Mouse (Mus musculus) heart, embryonic 12.5 days (tissue): Measurements from ENCODE around the gene Gast. TPM values are rescaled to one million over a fixed set of nuclear protein-coding genes. Genes with fewer than 3 reads are reported as not detected.
"Not testable (repeated sequence)": the region's sequence is repeated elsewhere in the genome, so short reads cannot be mapped to it uniquely, and the experiment has no call there.

ENCODE experiments used
- ATAC-seq: fragments of 200-750 bp; cut with Nextera tagmentation; 2 replicates; pipeline ENCODE4 v1.8.0; 2017; ENCODE audit warnings: moderate TSS enrichment, moderate library complexity; ENCODE audit not compliant: insufficient number of reproducible peaks, low FRiP score
- H3K27ac ChIP-seq: fragments of 300-500 bp; sonication (generic); 2 replicates; pipeline ENCODE4 v1.5.1; 2016; ENCODE audit warnings: mild to moderate bottlenecking, moderate library complexity; ENCODE audit not compliant: poor library complexity, severe bottlenecking
- H3K27me3 ChIP-seq: fragments of 300-500 bp; sonication (generic); replicated peaks from 2 replicates; pipeline ENCODE4 v1.6.1; 2016; ENCODE audit warnings: mild to moderate bottlenecking, moderate library complexity
- H3K36me3 ChIP-seq: fragments of 300-500 bp; sonication (generic); 2 replicates; pipeline ENCODE4 v1.6.1; 2016; ENCODE audit warnings: mild to moderate bottlenecking, moderate library complexity
- H3K4me1 ChIP-seq: fragments of 300-500 bp; sonication (generic); replicated peaks from 2 replicates; pipeline ENCODE4 v1.6.1; 2016; ENCODE audit warnings: mild to moderate bottlenecking
- H3K4me2 ChIP-seq: fragments of 300-500 bp; sonication (generic); 2 replicates; pipeline ENCODE4 v1.6.1; 2016; ENCODE audit warnings: mild to moderate bottlenecking, moderate library complexity
- H3K4me3 ChIP-seq: fragments of 300-500 bp; sonication (generic); 2 replicates; pipeline ENCODE4 v1.5.1; 2016; ENCODE audit warnings: mild to moderate bottlenecking
- H3K9ac ChIP-seq: fragments of 300-500 bp; sonication (generic); 2 replicates; pipeline ENCODE4 v1.6.1; 2016; ENCODE audit warnings: mild to moderate bottlenecking, moderate library complexity
- H3K9me3 ChIP-seq: fragments of 300-500 bp; sonication (generic); replicated peaks from 2 replicates; pipeline ENCODE4 v1.6.1; 2016; ENCODE audit warnings: mild to moderate bottlenecking, moderate library complexity
- WGBS: fragments of 180-500 bp; shearing (Covaris S2); methylation state at CpG from one replicate; pipeline ENCODE4 v1.1.7; 2016; 5-methylcytosine and 5-hydroxymethylcytosine counted together
- polyA plus RNA-seq: library from polyadenylated mRNA; unstranded; fragments of >200 nt; fragmentation: Nextera tagmentation; extraction: Ambion mirVana; gene quantifications from 2 replicates; pipeline ENCODE4 v1.2.1, GENCODE M21; 2016

Gast gene
- polyA plus RNA-seq, 1 experiment from 2014 or later, result not detected

DNA sequence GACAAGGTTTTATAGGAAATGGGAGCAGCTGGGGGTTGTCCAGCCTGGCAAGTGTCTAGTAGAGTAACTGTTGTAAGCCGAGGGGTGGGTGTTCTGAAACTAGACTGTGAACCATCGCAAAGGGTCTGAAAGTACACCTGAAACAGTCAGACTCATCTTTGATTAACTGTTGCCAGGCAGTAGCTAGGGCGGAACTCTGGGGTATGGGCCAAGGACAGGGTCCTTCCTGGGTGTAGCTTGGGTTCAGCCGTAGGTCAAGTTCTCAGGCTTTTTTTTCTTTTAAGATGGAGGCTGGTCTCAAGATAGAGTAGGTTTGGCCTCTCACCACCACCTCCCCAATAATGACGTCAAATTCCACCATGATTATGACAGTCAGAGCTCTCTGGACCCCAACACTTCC lies 26.3 kb upstream of the Gast start:
- no peak overlapping the region for H3K4me3 ChIP-seq
- H3K9me3 ChIP-seq, result no peaks in the 10 kb centered on the region
- WGBS, result 85% methylated on average over 5 of the region's 5 CpGs
- H3K27me3 ChIP-seq, result no peaks in the 10 kb centered on the region
- no peak overlapping the region for H3K9ac ChIP-seq
- no peaks in the 10 kb centered on the region for H3K36me3 ChIP-seq
- no peak overlapping the region for H3K4me2 ChIP-seq
- ATAC-seq, result no peak
- H3K27ac ChIP-seq, result no peak overlapping the region
- peaks cover 9% of the 10 kb centered on the region for H3K4me1 ChIP-seq

DNA sequence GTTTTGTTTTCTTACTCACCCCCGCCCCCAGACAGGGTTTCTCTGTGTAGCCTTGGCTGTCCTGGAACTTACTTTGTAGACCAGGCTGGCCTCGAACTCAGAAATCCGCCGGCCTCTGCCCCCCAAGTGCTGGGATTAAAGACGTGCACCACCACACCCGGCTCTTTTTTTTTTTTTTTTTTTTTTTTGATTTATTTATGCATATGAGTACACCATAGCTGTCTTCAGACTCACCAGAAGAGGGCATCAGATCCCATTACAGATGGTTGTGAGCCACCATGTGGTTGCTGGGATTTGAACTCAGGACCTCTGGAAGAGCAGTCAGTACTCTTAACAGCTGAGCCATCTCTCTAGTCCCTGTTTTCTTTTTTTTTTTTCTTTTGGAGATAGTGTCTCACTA lies 25.5 kb upstream of the Gast start:
- not testable (repeated sequence) for H3K9ac ChIP-seq, H3K9me3 ChIP-seq, H3K4me2 ChIP-seq, ATAC-seq, H3K27ac ChIP-seq, H3K4me1 ChIP-seq, H3K27me3 ChIP-seq, H3K4me3 ChIP-seq, H3K36me3 ChIP-seq
- 85% methylated on average over 6 of the region's 6 CpGs for WGBS

GRCm38 (mm10) chr11:100311656-100312055 lies 22.6 kb upstream of the Gast start:
- Histone ChIP-seq H3K27ac (peak overlapping the region; percentile 78), H3K9me3 (no peaks in the 10 kb centered on the region), H3K4me3 (no peak overlapping the region), H3K27me3 (no peaks in the 10 kb centered on the region), H3K36me3 (no peaks in the 10 kb centered on the region), H3K4me2 (peak overlapping the region; percentile 13; the same call in 1 of the 2 replicates), H3K4me1 (peaks cover 9% of the 10 kb centered on the region), H3K9ac (no peak overlapping the region)
- WGBS, result 50% methylated on average over 1 of the region's 1 CpGs
- ATAC-seq, result no peak

DNA sequence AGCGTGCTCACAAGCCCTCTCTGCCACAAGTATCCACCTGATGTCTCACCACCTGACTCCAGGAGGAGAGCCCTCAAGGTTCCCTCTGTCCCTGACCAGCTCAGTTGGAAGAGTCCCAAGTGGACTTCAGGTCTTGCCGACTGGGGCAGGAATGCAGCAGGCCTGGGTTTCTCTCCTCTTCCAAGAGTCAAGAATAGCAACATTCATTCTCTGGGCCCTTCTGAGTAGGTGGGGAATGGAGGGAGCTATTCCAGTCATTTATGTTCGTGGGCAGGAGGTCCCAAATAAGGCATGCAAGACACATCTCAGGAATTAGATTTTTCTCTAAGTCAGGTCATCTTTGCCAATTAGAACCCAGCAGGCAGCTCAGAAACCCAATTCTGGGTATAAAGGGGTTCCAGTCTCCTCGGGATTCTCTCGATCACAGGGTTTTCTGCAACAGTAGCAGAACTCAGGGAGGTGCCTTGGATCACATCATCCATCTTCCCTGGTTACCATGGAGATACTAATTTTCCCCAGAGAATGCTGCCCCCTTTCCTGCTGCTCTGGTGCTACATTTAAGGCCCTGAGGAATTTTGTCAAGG lies 22.0 kb upstream of the Gast start:
- ATAC-seq, result no peak
- H3K4me3 ChIP-seq, result no peak overlapping the region
- H3K27ac ChIP-seq, result peak overlapping the region; percentile 78
- H3K9me3 ChIP-seq, result no peaks in the 10 kb centered on the region
- peak overlapping the region; percentile 13; the same call in 1 of the 2 replicates for H3K4me2 ChIP-seq
- H3K4me1 ChIP-seq, result peaks cover 9% of the 10 kb centered on the region
- 28% methylated on average over 5 of the region's 5 CpGs for WGBS
- H3K9ac ChIP-seq, result no peak overlapping the region
- H3K36me3 ChIP-seq, result no peaks in the 10 kb centered on the region
- no peaks in the 10 kb centered on the region for H3K27me3 ChIP-seq

GRCm38 (mm10) chr11:100313424-100313823 lies 20.8 kb upstream of the Gast start:
- WGBS, result 87% methylated on average over 6 of the region's 6 CpGs

GRCm38 (mm10) chr11:100315439-100315838 lies 18.8 kb upstream of the Gast start:
- Histone ChIP-seq H3K4me2 (no peak overlapping the region), H3K27me3 (no peaks in the 10 kb centered on the region), H3K27ac (no peak overlapping the region), H3K4me1 (peaks cover 9% of the 10 kb centered on the region), H3K4me3 (no peak overlapping the region), H3K9ac (no peak overlapping the region), H3K36me3 (peaks cover under 1% of the 10 kb centered on the region; the same call in 1 of the 2 replicates), H3K9me3 (no peaks in the 10 kb centered on the region)
- 87% methylated on average over 5 of the region's 5 CpGs for WGBS
- no peak for ATAC-seq

More at GRCm38 (mm10) chr11:100313424-100313823, 20.8 kb upstream of the Gast start:
- no peak overlapping the region for H3K9ac ChIP-seq
- H3K4me3 ChIP-seq, result no peak overlapping the region
- no peaks in the 10 kb centered on the region for H3K9me3 ChIP-seq
- H3K27me3 ChIP-seq, result no peaks in the 10 kb centered on the region
- H3K36me3 ChIP-seq, result no peaks in the 10 kb centered on the region
- no peak overlapping the region for H3K27ac ChIP-seq
- no peak overlapping the region for H3K4me2 ChIP-seq
- no peak for ATAC-seq
- H3K4me1 ChIP-seq, result peaks cover 9% of the 10 kb centered on the region

- Histone ChIP-seq H3K4me2 (no peak overlapping the region), H3K4me1 (peaks cover 11% of the 10 kb centered on the region; the same call in 1 of the 2 replicates), H3K27ac (no peak overlapping the region), H3K9me3 (no peaks in the 10 kb centered on the region), H3K36me3 (peaks cover 22% of the 10 kb centered on the region), H3K9ac (no peak overlapping the region), H3K27me3 (no peaks in the 10 kb centered on the region), H3K4me3 (no peak overlapping the region)
- WGBS, result 56% methylated on average over 6 of the region's 6 CpGs
- no peak for ATAC-seq
Observed at GRCm38 (mm10) chr11:100317826-100318380, 16.3 kb upstream of the Gast start.

- Histone ChIP-seq H3K27ac (no peak overlapping the region), H3K4me2 (peak overlapping the region; percentile 65), H3K9me3 (no peaks in the 10 kb centered on the region), H3K4me3 (peak overlapping the region; percentile 91), H3K4me1 (peaks cover 11% of the 10 kb centered on the region; the same call in 1 of the 2 replicates), H3K36me3 (peaks cover 22% of the 10 kb centered on the region), H3K27me3 (no peaks in the 10 kb centered on the region), H3K9ac (peak overlapping the region; percentile 49; the same call in 1 of the 2 replicates)
- 72% methylated on average over 10 of the region's 10 CpGs for WGBS
- no peak for ATAC-seq
Observed at GRCm38 (mm10) chr11:100318529-100319451, 15.4 kb upstream of the Gast start.

- under 1% methylated on average over 58 of the region's 58 CpGs for WGBS
- Histone ChIP-seq H3K9me3 (no peaks in the 10 kb centered on the region), H3K36me3 (peaks cover 22% of the 10 kb centered on the region), H3K4me2 (peak within 1 kb of the TSS; percentile 96), H3K27me3 (no peaks in the 10 kb centered on the region), H3K9ac (peak within 1 kb of the TSS; percentile 99), H3K27ac (peak within 1 kb of the TSS; percentile 100), H3K4me1 (peaks cover 11% of the 10 kb centered on the region; the same call in 1 of the 2 replicates), H3K4me3 (peak within 1 kb of the TSS; percentile 91)
- ATAC-seq, result peak; percentile 92
Observed at GRCm38 (mm10) chr11:100319492-100320171, 14.6 kb upstream of the Gast start, which contains the start of gene Eif1. Gene Eif1, plus strand, starts transcription at chr11:100319885.

- H3K4me3 ChIP-seq, result peak overlapping the region; percentile 91
- H3K27me3 ChIP-seq, result no peaks in the 10 kb centered on the region
- WGBS, result under 1% methylated on average over 40 of the region's 40 CpGs
- H3K4me2 ChIP-seq, result peak overlapping the region; percentile 96
- peak; percentile 93 for ATAC-seq
- H3K9ac ChIP-seq, result peak overlapping the region; percentile 99
- peak overlapping the region; percentile 100 for H3K27ac ChIP-seq
- peaks cover 22% of the 10 kb centered on the region for H3K36me3 ChIP-seq
- H3K9me3 ChIP-seq, result no peaks in the 10 kb centered on the region
- peaks cover 11% of the 10 kb centered on the region; the same call in 1 of the 2 replicates for H3K4me1 ChIP-seq
Observed at GRCm38 (mm10) chr11:100320172-100320630, 14.0 kb upstream of the Gast start.
